Mouse (Mus musculus): Measurements from ENCODE around the gene Gm10717.
"Not testable (repeated sequence)": the region's sequence is repeated elsewhere in the genome, so short reads cannot be mapped to it uniquely, and the experiment has no call there.

Gene Gm10717

GRCm38 (mm10) chr9:3025653-3026052 lies 436 bp downstream of the Gm10717 start:
- DNase-seq = peak; percentile 37

GRCm38 (mm10) chr9:3026136-3026535 lies 919 bp downstream of the Gm10717 start:
- not testable (repeated sequence) for DNase-seq

GRCm38 (mm10) chr9:3026741-3027140 lies 1.5 kb downstream of the Gm10717 start:
- not testable (repeated sequence) for DNase-seq

GRCm38 (mm10) chr9:3027200-3027599 lies 2.0 kb downstream of the Gm10717 start:
- not testable (repeated sequence) for DNase-seq

- not testable (repeated sequence) for DNase-seq
Observed at GRCm38 (mm10) chr9:3029276-3030000, 4.2 kb downstream of the Gm10717 start.

- not testable (repeated sequence) for DNase-seq
Observed at GRCm38 (mm10) chr9:3030677-3031318, 5.6 kb downstream of the Gm10717 start.

GRCm38 (mm10) chr9:3034299-3034698 lies 9.1 kb downstream of the Gm10717 start, which contains the start of gene Gm17535:
Gm17535 (plus strand) TSS chr9:3034599.
- DNase-seq = not testable (repeated sequence)

- DNase-seq = not testable (repeated sequence)
Observed at GRCm38 (mm10) chr9:3036577-3036976, 11.4 kb downstream of the Gm10717 start, which contains the start of gene Gm10715. Gm10715 (plus strand) TSS chr9:3036877.

- DNase-seq = not testable (repeated sequence)
Observed at GRCm38 (mm10) chr9:3038161-3038560, 12.9 kb downstream of the Gm10717 start.

All from layer of hippocampus, adult 9-11 months (tissue).